Mouse (Mus musculus) erythroblast, embryonic 14.5 days (primary cell): Measurements from ENCODE around the gene Irf7.

ENCODE experiments used
- GATA1 ChIP-seq: IDR thresholded peaks from 2 replicates; pipeline ENCODE4 v1.6.1; 2012; ENCODE audit warnings: low read length, inconsistent platforms, mixed read lengths
- TAL1 ChIP-seq: IDR thresholded peaks from 3 replicates; pipeline ENCODE4 v1.6.1; 2012; ENCODE audit warnings: low read length, inconsistent platforms, mixed read lengths

- TF ChIP-seq TAL1 (no peak), GATA1 (no peak)
Measured at GRCm38 (mm10) chr7:141213605-141214235, 52.6 kb downstream of the Irf7 start, which contains the start of gene Lmntd2.
